Mouse (Mus musculus) spleen, postnatal 14 days (tissue): ENCODE results near the gene Kctd4.

Experiments
- DNase-seq, 2 experiments: peaks; one replicate each; pipeline ENCODE4 v3.0.0; 2021 to 2022; ENCODE audit warnings: low spot score in 2 of 2

The Kctd4 gene

DNA sequence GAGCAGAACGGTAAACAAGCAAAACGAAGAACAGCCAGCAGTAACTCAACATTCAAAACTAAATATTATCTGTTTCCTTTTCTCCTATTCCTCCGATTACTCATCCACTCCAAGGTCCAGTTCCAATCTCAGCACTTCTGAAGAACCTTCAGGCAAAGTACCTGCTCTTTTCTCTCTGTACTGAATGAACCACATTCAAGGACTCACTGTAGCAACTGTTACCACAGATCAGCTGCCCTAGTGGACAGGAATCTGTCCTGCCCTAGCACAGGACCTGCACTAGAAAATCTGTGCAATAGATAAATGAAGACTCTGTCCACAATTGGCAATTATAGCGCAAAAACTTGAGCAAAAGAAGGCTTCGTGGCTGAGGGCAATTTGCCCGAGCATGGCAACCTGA lies 36.1 kb downstream of the Kctd4 start:
- DNase-seq = no peak

DNA sequence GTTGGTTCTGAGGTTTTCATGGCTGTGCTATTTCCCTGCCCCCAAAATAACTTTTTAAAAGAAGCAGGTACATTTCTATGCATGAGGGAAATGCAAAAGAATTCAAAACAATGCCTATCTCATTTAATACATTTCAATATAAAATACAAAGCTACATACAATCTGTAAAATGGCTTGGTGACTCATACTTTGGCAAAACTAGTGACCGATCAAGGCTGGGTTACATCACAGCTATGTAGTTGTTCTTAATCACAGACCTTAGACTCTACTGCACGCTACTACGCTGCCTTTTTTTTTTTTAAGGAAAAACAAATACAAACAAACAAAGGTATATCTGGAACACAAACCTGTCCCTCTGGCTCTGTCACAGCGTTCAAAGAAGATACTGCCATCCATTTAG lies 37.6 kb downstream of the Kctd4 start:
- no peak for DNase-seq

DNA sequence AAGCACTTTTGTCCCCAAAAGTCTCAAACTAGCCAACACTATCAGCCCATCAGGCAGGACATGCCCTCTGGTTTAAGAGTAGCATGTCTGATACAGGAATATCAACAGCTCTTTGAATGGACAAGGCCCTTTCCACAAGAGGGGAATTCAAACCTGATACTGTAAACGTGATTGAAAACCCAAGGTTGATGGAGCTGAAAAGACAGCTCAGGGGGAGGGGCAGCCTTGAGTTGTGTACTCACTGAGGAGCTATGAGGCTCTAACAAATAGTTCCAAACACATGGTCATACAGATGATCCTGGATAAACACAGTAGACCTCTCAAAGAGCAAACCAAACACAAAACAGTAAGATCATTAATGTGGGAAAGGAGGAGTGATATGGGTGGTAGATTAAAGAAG lies 43.3 kb downstream of the Kctd4 start:
- no peak for DNase-seq

DNA sequence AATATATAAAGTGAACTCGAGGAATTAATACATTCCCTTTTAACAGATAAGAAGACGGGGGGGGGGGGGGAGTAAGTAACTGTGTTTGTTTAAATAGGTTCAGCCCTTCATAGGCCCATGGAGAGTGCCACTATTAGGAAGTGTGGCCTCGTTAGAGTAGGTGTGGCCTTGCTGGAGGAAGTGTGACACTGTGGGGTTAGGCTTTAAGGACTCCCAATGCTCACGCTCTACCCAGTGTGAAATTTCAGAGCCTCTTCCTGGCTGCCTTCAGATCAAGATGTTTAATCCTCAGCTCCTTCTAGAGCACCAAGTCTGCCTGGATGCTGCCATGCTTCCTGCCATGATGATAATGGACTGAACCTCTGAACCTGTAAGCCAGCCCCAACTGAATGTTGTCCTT lies 47.0 kb downstream of the Kctd4 start:
- no peak for DNase-seq

DNA sequence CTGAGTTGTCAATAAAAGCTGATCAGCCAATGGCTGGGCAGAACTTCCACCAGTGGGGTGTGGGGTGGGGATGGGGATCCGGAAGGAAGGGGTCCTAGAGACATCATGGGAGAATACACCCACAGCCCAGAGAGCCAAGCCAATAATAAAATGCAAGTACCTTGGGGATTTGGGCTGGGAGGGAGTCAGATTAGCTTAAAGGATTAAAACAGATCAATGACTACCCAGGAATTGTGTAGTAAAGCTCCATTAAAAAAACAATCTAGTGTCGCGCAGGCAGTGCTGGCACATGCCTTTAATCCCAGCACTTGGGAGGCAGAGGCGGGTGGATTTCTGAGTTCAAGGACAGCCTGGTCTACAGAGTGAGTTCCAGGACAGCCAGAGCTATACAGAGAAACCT lies 50.2 kb downstream of the Kctd4 start:
- DNase-seq = no peak

DNA sequence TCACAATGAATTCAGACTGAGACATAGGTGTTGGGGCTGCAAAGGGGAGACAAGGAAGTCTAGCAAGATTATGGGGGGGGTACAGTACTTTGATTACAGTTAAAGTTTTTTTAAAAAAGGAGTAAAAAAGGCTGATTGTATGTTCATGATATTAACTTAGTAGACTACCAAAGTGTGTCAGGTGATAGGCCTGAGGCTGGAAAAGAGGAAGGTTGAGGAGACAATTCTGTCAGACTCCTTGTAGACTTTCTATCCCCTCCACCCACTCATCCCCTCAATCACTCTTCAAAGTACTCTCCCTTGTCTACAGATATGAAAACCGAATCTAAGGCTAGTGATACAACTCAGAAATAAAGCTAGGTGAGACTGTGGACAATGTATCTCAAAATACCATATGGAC lies 53.4 kb downstream of the Kctd4 start:
- DNase-seq = no peak

DNA sequence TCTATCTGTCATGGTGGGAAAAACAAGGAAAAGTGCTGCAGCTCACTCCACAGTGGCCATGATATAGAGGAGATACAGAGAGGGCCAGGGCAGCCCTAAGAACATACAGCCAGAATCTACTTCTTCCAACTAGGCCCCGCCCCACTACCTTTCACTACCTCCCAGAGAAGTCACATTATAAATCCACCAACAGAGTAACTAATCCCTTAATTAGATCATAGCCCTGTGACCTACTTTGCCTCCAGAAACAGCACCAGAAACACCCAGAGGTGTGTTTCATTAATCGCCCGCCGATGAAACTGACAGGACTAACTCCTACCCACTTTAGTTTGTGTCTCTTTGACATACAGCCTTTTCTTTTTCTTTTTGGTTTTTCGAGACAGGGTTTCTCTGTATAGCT lies 54.4 kb downstream of the Kctd4 start:
- no peak for DNase-seq

DNA sequence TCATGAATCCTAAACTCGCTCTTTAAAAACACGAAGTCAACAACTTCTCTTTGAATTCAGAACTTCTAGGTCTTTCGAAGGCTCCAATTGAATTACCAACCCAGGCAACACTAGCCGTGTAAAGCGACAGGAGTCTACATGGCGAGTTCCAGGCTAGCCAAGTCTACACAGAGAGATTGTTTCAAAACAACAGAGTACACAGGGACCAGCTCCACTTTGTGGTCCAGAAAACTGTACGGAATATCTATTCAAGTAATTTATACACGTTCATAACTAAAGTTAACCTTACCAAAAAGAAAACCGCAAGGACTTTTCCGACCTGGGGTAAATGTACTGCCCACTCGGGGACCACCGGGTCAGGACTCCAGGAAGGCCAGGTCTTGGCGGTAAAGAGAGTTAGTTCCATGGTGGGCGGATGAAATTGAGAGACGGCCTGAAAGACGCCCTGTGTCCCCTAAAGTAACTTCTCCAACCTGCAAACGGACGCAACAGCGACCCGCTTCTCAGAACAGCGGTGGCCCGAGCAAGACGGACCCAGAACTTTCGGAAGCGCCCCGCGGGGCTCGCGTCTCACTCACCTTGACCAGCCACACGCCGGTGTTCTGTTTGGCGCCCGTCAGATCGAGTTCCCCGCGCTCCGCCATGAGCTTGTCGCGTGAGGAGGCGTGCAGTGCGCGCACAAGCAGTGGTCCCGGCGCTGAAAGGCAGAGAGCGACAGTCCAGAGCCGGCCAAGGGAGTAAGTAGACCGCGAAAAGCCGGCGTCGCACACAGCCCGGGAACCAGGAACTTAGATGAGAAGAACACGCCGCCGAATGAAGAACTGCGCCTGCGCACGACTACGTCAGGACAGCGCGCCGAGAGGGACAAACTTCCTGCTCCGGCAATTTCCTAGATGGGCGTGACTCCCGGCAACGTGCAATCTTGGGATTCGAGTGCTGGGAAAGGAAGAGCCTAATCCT lies 55.6 kb downstream of the Kctd4 start, which contains the start of gene Gtf2f2:
Gene Gtf2f2, minus strand, starts transcription at position 764 of the 960 bp plus-strand sequence.
- peak; percentile 83 to 86 for DNase-seq

DNA sequence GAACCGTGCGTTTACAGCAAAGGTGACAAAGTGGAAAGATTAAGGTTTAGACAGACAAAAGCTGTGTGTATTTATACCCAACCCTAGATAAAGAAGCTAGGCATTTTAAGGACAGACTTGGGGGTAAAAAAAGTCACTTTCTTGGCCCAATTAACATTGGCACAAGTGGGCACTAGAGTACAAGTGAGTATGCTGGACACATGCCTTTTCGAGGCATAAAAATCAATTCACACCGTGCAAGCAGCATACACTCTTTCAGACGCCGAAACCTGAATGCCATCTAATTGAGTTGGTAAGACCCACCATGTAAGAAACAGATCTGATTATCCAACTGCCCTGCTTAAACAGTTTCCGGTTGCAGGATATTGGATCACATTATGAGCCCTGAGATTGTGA lies 56.3 kb downstream of the Kctd4 start:
- no peak for DNase-seq

DNA sequence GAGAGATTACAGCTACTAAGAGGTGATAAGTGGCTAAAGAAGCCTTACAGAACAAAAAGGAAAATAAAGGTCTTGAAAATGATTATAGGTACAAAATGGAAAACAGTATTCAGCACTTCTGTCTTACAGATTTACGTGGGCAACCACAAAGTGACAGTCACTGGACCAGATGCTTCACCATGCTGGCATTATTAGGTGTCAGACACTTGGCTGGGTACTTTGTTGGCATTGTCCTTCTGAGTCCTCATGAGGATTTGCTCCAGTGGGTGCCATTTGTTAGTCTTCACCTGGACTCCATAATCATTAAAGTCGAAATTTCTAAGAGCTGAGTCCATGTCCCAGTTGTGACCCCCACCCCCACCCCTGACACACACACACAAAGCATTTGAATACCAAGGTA lies 59.5 kb downstream of the Kctd4 start:
- no peak for DNase-seq
